Mouse (Mus musculus): ENCODE measurements around the gene Tubb2b. TPM values are rescaled to one million over a fixed set of nuclear protein-coding genes. Genes with fewer than 3 reads are reported as not detected.
A peak's percentile ranks its signal among the peaks of the same experiment; 100 is the strongest.

The Tubb2b gene
- polyA plus RNA-seq, 1 experiment from 2014 or later = 35.5 TPM

- DNase-seq (ENCODE audit: low spot score) (peak; percentile 96), ATAC-seq (replicated peaks; ENCODE audit: low FRiP score, low TSS enrichment, low read depth) (peak; percentile 92)
- WGBS = under 1% methylated on average over 45 of the region's 45 CpGs
- H3K4me2 ChIP-seq (ENCODE audit: low read length) = peak within 1 kb of the TSS; percentile 85
- H3K27me3 ChIP-seq (replicated peaks; ENCODE audit: control insufficient read depth, insufficient read depth, low read length) = no peaks in the 10 kb centered on the region
- peaks cover 15% of the 10 kb centered on the region for H3K36me3 ChIP-seq (ENCODE audit: control insufficient read depth, insufficient read depth, low read length)
- peaks cover 7% of the 10 kb centered on the region for H3K4me1 ChIP-seq (replicated peaks; ENCODE audit: control insufficient read depth, insufficient read depth, low read length)
- peak within 1 kb of the TSS; percentile 65 for H3K27ac ChIP-seq (ENCODE audit: low read depth)
- H3K9ac ChIP-seq (ENCODE audit: low read length) = peak within 1 kb of the TSS; percentile 68
- no peaks in the 10 kb centered on the region for H3K9me3 ChIP-seq (ENCODE audit: control insufficient read depth, low read length)
- peak within 1 kb of the TSS; percentile 72 for H3K4me3 ChIP-seq (ENCODE audit: low read depth, low read length)
Observed at GRCm38 (mm10) chr13:34077492-34078271, 52.6 kb downstream of the Tubb2b start, which contains the start of gene Tubb2a. Tubb2a (minus strand) TSS chr13:34078007.

Other genes with a start within 250 kb of the Tubb2b start
- 0.14 TPM in 1 of 2 replicates, not detected in the other for gene Serpinb6c, start 224.8 kb downstream of the Tubb2b start, polyA plus RNA-seq (2014; fragmentation: Nextera tagmentation; extraction: Ambion mirVana)
- gene Nqo2, start 165.8 kb downstream of the Tubb2b start, polyA plus RNA-seq (2014; fragmentation: Nextera tagmentation; extraction: Ambion mirVana) = 33.2 and 36.3 TPM in 2 replicates
- gene Ripk1, start 128.1 kb downstream of the Tubb2b start, polyA plus RNA-seq (2014; fragmentation: Nextera tagmentation; extraction: Ambion mirVana) = 20.3 TPM in 2 replicates
- 91.9 and 106 TPM in 2 replicates for gene Serpinb6a, start 127.7 kb downstream of the Tubb2b start, polyA plus RNA-seq (2014; fragmentation: Nextera tagmentation; extraction: Ambion mirVana)
- gene Bphl, start 92.9 kb downstream of the Tubb2b start, polyA plus RNA-seq (2014; fragmentation: Nextera tagmentation; extraction: Ambion mirVana) = 40.4 TPM in 2 replicates
- 200 and 219 TPM in 2 replicates for gene Tubb2a, start 52.5 kb downstream of the Tubb2b start, polyA plus RNA-seq (2014; fragmentation: Nextera tagmentation; extraction: Ambion mirVana)
- 86.8 and 90.8 TPM in 2 replicates for gene Psmg4, start 32.5 kb upstream of the Tubb2b start, polyA plus RNA-seq (2014; fragmentation: Nextera tagmentation; extraction: Ambion mirVana)
- gene Slc22a23, start 214.7 kb upstream of the Tubb2b start, polyA plus RNA-seq (2014; fragmentation: Nextera tagmentation; extraction: Ambion mirVana) = 3.2 and 4.0 TPM in 2 replicates